Mouse (Mus musculus): Measurements from ENCODE around the gene Gpr85. TPM values are rescaled to one million over a fixed set of nuclear protein-coding genes. Genes with fewer than 3 reads are reported as not detected.

The Gpr85 gene
- total and polyA plus RNA-seq, 3 experiments: 0.20 to 0.59 (median 0.35) TPM

DNA sequence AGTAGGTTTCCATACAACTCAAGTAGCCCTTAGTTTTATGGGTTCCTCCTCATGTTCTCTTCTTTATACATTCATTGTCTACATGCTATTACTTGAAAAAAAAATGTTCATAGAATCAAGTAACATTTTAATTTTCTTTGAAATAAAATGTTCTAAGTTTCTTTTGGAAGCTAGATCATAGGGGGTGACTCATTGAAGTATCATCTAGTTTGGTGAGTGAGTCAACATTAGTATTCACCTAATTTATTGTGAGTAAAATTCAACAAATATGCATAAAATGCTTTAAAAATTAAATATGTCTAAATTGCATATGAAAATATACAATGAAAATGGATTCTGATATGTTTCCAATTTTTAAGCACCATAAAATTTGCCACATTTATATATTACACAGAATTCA is 43.2 kb upstream of the Gpr85 start:
- H3K4me3 ChIP-seq (replicated peaks in 1 of 3; ENCODE audit: low read depth in 2 of 3, low read length in 2 of 3, poor library complexity in 1 of 3): no peak overlapping the region
- no peaks in the 10 kb centered on the region for H3K79me2 ChIP-seq (replicated peaks; ENCODE audit: control insufficient read depth, extremely low read depth, insufficient read depth, poor library complexity, severe bottlenecking)
- in situ Hi-C loops (cut with MboI; ENCODE audit: low pct_ligation_motif_present, low pct_unique_long_range_greater_than_20kb, low sequenced_read_pairs) (no loop called here), dilution Hi-C loops (cut with MboI; ENCODE audit: extremely low pct_ligation_motif_present, extremely low pct_unique_long_range_greater_than_20kb, low sequenced_read_pairs) (no loop called here)
- peaks cover 4 to 15% of the 10 kb centered on the region in 2 experiments; a peak in 3 of 4 replicates for H3K4me1 ChIP-seq (ENCODE audit: control insufficient read depth in 1 of 2, insufficient read depth in 2 of 2)
- no peak for DNase-seq (ENCODE audit: extremely low read depth)
- H3K4me2 ChIP-seq (ENCODE audit: insufficient read depth, low read depth, poor library complexity, severe bottlenecking): no peak overlapping the region
- H3K36me3 ChIP-seq (replicated peaks in 1 of 2; ENCODE audit: control insufficient read depth in 1 of 2, insufficient read depth in 1 of 2, low read length in 1 of 2): peaks cover 0 to 5% of the 10 kb centered on the region in 2 experiments
- no peaks in the 10 kb centered on the region for H3K27me3 ChIP-seq (replicated peaks)
- H3K27ac ChIP-seq (ENCODE audit: insufficient read depth, low read depth): no peak overlapping the region
- no peak for TF ChIP-seq TBP (conservative IDR thresholded peaks at IDR 0.05; ENCODE audit: low read depth, low read length)
- TF ChIP-seq E2F4 (IDR thresholded peaks at IDR 0.05; ENCODE audit: insufficient replicate concordance, low read depth, low read length): no peak
- TF ChIP-seq ZC3H11A (IDR thresholded peaks at IDR 0.05; ENCODE audit: low read depth, low read length): no peak
- no peak for TF ChIP-seq TCF12 (IDR thresholded peaks at IDR 0.05; ENCODE audit: low read depth, low read length)
- TF ChIP-seq GABPA (IDR thresholded peaks at IDR 0.05; ENCODE audit: insufficient replicate concordance, low read depth, low read length): no peak
- TF ChIP-seq USF1 (IDR thresholded peaks at IDR 0.05; ENCODE audit: low read depth, low read length): no peak
- TF ChIP-seq MXI1 (IDR thresholded peaks at IDR 0.05; ENCODE audit: low read depth, low read length): no peak
- TF ChIP-seq JUN (IDR thresholded peaks at IDR 0.05; ENCODE audit: insufficient read depth, low read depth, low read length): no peak
- no peak for TF ChIP-seq JUND (conservative IDR thresholded peaks at IDR 0.05; ENCODE audit: low read depth, low read length)
- no peaks in the 10 kb centered on the region for H3K9me3 ChIP-seq (replicated peaks; ENCODE audit: low read length)
- no peak overlapping the region for H3K9ac ChIP-seq (ENCODE audit: insufficient read depth, low read depth)

DNA sequence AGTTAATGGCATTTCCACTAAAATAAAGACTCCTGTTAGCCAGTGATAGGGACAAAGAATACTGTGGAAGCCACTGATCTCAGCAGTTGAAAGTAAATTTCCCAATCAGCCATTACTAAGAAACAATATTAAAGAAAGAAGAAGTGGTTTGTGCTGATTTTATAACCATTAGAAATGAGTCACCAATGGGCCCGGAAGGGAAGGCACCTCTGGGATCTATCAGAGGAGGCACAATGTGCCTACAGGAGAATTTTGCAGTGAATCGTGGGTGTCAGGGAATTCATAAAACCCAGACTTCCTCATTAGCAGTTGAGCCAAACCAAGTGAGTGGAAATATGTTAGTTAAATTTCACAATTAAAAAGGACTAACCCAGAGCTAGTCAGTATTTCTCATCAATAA is 34.2 kb upstream of the Gpr85 start:
- Histone ChIP-seq H3K27me3 (replicated peaks) (no peaks in the 10 kb centered on the region), H3K27ac (ENCODE audit: insufficient read depth, low read depth) (no peak overlapping the region), H3K9me3 (replicated peaks; ENCODE audit: low read length) (no peaks in the 10 kb centered on the region), H3K4me3 (replicated peaks in 1 of 3; ENCODE audit: low read depth in 2 of 3, low read length in 2 of 3, poor library complexity in 1 of 3) (no peak overlapping the region), H3K9ac (ENCODE audit: insufficient read depth, low read depth) (no peak overlapping the region), H3K36me3 (replicated peaks in 1 of 2; ENCODE audit: control insufficient read depth in 1 of 2, insufficient read depth in 1 of 2, low read length in 1 of 2) (peaks cover 0 to 5% of the 10 kb centered on the region in 2 experiments), H3K4me1 (ENCODE audit: control insufficient read depth in 1 of 2, insufficient read depth in 2 of 2) (peaks cover 0 to 33% of the 10 kb centered on the region in 2 experiments; a peak in 1 of 4 replicates), H3K79me2 (replicated peaks; ENCODE audit: control insufficient read depth, extremely low read depth, insufficient read depth, poor library complexity, severe bottlenecking) (no peaks in the 10 kb centered on the region; the same call in 1 of the 2 replicates), H3K4me2 (ENCODE audit: insufficient read depth, low read depth, poor library complexity, severe bottlenecking) (no peak overlapping the region)
- DNase-seq (ENCODE audit: extremely low read depth): no peak
- no peak for TF ChIP-seq KAT2A (IDR thresholded peaks at IDR 0.05; ENCODE audit: insufficient replicate concordance, low read length)
- TF ChIP-seq IRF4 (IDR thresholded peaks at IDR 0.05; ENCODE audit: low read depth, low read length): no peak
- no peak for TF ChIP-seq BHLHE40 (IDR thresholded peaks at IDR 0.05; ENCODE audit: low read depth, low read length)
- TF ChIP-seq CHD2 (IDR thresholded peaks at IDR 0.05; ENCODE audit: low read length): no peak
- no peak for TF ChIP-seq SIN3A (IDR thresholded peaks at IDR 0.05; ENCODE audit: low read length)
- no peak for TF ChIP-seq PAX5 (IDR thresholded peaks at IDR 0.05; ENCODE audit: low read length)
- TF ChIP-seq POLR2A (IDR thresholded peaks at IDR 0.05; ENCODE audit: low read depth, low read length): no peak
- no peak for TF ChIP-seq MXI1 (IDR thresholded peaks at IDR 0.05; ENCODE audit: low read depth, low read length)
- no peak for TF ChIP-seq NELFE (IDR thresholded peaks at IDR 0.05; ENCODE audit: low read depth, low read length)
- in situ Hi-C loops (cut with MboI; ENCODE audit: low pct_ligation_motif_present, low pct_unique_long_range_greater_than_20kb, low sequenced_read_pairs): no loop called here
- dilution Hi-C loops (cut with MboI; ENCODE audit: extremely low pct_ligation_motif_present, extremely low pct_unique_long_range_greater_than_20kb, low sequenced_read_pairs): no loop called here
